Mouse (Mus musculus) thymus, postnatal 14 days (tissue): Measurements from ENCODE around the gene Cdh10.

Source experiments
- DNase-seq: peaks from one replicate; pipeline ENCODE4 v3.0.0; 2021

Gene Cdh10

DNA sequence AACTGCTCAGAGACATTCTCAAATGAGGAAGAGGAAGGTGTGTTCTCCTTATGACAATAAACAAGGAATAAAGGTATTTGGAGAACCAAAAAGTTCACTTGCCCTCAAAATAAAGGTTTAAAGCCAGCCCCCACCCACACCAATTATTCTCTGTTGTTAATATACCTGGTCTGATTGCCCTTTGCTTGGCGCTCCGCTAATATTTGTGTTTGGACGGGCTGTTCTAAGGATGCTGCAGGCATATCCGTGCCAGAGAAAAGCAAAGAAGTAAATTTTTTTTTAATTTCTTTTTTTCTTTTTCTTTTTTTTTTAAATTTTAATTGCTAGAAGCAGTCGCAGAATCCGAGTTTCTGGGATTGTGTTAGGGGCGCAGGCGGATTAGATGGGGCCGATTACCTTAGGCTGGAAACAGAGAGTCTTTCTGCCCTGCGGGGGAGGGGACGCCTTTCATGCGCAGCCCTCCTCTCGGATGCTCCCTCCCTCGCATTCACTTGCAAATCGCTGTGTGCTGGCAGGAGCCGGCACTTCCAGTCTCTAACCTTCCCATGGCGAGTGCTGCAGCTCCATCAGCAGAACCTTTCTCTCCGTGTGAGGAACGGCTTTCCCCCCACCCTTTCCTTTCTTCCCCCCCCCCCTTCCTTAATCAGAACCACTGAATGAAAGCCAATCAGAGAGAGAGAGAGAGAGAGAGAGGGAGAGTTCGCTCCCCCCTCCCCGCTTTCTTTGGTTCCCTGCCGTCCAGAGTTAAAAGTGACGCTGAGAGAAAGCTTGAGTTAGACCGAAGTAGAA is at the start of gene Cdh10:
Gene Cdh10 (plus strand): TSS at position 763 of the 789 bp plus-strand sequence.
- DNase-seq: no peak

DNA sequence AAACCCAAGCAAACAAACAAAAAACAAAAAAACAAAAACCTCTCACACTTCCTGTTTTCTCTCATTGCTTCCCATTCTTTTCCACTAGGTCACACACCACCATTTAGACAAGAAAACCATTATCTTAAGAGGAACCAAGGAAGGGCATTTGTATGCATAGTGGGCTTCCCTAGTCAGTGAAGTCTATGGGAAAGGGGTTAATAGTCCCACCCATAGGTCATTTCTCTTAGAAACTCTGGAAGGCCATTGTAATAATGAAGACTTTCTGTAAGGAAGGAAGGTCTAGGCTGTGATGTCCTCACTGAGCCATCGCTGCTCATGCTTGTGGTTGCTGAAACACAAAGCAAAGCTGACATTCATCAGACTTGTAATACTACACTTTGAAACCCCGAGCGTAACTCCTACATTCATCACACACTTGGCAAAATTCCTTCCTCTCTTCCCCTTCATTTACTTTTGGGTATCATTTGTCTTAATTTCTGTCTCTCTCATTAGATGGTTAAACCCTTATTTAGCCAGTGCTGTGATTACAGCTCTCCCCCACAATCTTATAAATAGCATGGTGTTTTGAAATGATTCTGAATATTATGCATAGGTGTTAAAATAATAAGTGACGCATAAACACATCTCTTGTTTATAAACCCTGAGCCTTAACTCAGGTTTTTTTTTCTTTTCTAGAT is 9.5 kb upstream of the Cdh10 start:
- DNase-seq: no peak

DNA sequence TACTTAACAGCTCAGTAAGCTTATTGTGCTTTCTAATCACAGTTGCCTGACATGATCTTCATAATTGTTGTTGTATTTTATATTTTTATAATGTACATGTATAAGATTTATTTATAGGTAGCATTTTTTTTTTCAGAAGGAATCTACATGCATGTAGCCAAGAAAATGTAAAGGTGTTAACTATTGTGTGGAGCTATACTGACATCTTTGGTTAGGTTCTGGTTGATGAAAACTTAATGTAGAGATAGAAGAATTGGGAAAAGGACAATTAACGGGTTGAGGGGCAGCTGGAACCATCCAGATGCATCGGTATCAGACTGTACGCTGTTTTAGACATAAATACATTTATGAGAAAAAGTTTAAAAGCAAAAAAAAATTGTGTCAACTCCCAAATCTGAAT is 1.0 kb upstream of the Cdh10 start:
- DNase-seq: no peak

DNA sequence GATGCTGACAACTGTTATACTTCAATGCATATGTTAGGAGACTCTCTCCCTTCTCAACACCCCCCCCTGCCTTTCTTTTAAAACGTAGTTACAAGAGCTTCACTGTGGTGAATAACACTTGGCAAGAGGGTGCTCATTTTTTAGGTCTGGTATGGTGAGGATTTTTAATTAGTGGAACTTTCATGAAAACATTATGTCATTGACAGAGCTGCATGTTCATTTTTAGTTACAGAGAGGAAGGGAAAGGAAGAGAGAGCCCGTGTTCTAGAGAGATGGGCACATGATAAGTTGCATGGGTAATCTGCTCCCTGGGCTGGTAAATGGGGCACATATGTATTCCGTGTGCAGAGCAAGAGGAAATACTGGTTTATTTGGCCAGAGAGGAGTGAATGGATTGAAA is 1.5 kb downstream of the Cdh10 start:
- DNase-seq: no peak

DNA sequence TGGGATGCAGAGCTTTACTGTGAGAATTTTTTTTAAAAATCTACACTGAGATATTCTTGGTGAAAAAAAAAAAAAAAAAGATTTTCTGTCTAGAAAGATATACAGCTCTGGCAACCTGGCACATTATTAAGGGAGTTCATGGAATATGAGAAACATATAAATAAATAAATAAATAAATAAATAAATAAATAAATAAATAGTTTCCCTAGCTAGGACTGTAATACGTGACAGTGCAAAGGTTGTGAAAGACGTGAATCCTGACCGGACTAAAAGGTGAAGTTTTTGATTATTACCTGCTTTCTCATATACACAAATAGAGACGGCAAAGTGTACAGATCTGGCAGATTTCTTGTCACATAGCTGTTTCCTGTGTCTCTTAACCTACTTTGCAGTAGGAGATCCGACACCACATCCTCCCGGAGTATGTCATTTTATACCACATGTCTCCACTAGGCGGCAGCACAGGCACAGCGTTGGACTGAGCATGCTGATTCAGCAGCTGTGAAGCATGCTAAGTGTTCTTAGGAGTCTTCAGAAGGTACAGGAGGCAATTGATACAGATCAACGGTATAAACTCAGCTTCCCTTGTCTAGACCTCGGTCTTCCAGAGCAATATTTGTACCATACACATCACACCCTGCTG is 2.5 kb downstream of the Cdh10 start:
- DNase-seq: peak; percentile 77

DNA sequence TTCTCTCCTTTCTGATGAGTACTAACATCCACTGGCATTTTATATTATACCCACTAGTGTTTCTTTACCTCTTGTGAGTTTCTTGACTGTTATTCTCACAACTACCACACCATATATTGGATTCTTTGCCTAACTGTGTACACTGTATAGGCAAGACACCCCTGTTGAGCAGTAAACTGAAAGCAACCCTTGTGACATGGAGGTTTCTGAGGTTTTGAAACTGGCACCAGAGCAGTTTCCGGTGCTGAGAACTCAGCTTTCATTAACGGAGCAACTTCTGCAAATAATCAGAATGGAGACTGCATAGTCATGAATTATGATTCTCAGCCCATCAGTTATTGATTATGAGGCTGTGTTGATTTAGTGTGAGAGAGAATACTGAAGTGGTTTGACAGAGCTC is 4.7 kb downstream of the Cdh10 start:
- no peak for DNase-seq

DNA sequence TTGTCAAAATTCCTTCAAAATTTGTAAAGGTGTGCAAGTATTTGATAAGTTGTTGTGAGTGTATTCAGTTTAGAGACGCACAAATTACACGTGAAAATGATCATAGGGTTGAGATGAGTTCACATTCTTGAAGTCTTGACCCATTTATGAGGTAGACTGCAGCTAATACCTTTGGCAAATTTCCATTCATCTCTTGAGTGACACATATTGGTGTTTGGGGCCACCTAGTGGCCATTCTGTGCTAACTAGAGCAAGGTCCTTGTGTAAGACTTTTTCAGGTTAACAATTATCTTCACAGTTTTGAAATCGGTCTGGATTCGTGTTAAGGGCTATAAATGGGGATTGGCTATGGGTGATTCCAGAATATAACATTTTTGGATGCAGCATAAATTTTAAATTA is 13.5 kb downstream of the Cdh10 start:
- DNase-seq: peak; percentile 19

DNA sequence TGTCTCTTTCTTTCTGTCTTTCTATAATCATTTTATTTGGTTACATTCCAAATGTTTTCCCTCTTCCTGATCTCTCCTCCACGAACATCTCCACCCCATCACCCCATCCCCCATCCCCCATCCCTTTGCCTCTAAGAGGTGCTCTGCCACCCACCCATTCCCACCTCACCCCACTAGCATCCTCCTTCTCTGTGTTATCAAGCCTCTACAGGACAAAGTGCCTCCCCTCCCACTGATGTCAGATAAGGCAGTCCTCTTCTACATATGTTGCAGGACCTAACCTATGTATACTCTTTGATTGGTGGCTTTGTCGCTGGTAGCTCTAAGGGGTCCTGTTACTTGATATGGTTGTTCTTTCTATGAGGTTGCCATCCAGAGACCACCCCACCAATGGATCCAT is 23.0 kb downstream of the Cdh10 start:
- DNase-seq: no peak

DNA sequence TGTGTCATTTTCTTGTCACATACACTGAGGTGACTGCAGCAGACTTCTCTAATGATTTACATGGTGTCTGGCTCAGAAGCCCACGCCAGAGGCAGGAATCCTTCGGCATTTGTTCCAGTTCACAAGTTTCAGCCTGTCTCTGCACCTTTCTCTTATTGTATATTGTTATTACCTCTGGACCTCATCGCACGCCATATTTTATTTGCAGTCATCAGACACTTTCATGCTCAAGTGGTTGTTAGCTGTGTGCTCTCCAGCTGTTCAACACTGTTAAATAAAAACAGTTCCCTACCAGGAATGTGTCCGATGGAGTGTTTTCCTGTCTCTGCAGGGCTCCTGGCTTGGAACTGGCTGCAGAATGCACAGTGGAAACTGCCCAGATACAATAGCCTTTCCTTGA is 26.1 kb downstream of the Cdh10 start:
- no peak for DNase-seq

DNA sequence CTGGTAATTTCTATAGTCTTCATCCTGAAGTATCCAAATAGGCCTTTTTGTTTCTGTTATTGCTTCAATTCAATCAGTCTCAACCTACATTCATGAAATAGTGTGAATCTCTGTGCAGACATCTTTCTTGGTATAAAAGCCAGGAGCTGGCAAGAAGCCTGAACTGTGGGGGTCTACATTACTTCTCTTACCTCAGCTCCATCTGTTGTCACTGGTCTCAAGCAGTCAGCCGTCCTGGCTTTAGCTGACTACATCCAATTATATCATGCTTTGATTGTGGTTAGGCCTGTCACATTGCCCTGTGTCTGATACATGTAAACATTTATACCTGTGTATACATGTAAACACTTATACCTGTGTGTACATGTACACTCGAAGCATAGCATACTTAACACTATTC is 31.8 kb downstream of the Cdh10 start:
- no peak for DNase-seq

DNA sequence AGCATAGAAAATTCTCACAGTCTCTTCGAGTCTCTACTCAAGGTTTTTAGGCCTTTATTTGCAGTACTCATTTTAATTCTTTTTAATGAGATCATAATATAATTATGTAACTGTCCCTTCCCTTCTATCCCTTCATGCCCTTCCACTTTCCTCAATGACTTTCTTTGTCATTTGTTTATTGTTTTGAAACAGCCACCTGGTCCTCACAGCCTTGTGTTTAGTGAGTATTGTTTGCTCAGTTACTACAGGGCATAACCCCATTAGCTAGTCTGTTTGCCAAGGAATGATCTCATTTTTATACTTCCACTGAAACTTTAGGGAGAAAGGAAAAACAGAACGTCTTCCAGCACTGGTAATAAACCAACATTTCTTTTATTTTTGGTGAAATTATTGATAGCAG is 39.4 kb downstream of the Cdh10 start:
- DNase-seq: no peak

DNA sequence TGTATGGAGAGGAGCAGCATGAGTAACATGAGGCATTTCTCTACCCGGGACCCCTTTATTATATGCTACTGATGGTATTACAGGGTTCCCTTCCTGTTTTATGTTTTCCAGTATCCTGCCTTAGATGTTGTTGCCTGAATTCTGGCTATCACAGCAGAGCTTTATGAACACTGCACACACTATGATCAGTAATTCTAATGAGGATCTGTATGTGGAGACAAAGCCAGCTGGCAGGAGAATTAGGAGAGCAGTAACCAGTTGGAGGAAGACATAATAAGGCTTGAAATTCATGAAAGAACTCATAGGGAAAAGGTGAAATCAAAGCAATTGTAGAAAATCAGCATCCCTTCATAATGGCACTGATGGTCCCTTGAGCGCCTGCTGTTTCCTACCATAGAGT is 51.1 kb downstream of the Cdh10 start:
- DNase-seq: no peak

DNA sequence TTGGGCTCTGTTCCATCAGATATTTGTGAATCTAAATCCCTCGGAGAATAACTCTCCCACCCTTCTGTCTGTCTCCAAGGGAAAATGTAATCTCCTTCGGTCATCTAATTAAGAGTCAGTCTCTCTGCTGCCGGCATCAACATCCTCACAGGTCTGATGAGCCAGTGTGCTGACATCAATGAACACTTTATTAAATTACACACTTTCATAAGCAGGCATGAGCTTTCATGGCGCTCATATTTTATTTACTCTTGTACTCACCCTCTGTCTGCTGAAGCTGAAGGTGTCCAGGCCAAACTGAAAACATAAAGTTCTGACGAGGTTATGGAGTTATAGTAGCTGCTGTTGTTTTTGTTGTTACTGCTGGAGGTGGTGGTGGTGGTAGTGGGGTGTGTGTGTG is 62.7 kb downstream of the Cdh10 start:
- no peak for DNase-seq

DNA sequence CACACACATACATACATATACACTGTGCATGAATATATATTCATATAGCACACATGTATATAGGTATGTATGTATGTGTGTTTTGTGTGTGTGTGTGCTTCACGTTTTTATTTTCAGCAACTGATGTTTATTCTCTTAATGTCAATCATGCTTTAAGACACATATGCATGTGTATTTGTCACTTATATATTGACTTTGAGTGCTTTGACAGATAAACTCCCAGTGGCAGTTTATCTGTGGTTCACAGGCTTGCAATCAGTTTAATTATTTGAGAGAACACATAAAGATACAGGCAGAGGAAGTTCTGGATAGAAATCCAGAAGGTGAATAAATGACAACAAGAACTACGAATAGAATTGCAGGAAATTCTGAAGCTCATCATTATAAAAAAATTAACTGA is 67.9 kb downstream of the Cdh10 start:
- no peak for DNase-seq

DNA sequence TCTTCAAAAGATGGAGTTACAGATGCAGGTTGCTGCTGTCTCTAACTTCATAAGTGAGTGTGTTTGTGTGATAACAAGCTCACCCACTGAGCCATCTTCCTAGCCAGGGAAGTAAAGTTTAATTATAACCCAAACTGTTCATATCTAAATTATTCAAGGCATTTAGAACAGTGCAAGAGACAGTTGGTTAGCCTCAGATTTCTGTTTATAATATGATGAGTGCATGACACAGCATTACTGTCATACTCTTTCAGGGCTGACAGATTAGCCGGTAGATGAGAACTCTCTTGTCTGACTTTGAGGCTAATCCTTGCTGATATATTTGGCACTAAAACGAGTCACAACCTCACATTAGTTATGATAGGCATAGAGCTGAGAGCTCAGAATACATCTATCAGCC is 70.2 kb downstream of the Cdh10 start:
- DNase-seq: no peak

DNA sequence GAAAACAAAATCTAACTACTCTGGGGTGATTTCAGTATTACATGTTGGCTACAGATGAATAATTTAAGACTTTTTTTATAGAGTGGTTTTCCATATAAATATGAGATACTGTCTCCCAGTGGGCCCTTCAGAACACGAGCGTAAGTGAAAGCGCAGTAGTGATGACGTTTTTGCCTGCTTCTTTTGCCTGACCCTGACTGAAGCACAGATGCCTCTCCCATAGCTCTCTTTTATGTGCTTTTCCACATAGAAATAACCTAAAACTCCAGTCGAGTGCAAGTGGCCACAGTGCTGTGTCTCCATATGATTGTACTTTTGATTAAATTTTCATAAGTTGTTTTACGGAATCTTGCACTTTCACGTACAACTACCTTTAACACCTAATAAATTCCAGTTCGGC is 71.6 kb downstream of the Cdh10 start:
- no peak for DNase-seq

DNA sequence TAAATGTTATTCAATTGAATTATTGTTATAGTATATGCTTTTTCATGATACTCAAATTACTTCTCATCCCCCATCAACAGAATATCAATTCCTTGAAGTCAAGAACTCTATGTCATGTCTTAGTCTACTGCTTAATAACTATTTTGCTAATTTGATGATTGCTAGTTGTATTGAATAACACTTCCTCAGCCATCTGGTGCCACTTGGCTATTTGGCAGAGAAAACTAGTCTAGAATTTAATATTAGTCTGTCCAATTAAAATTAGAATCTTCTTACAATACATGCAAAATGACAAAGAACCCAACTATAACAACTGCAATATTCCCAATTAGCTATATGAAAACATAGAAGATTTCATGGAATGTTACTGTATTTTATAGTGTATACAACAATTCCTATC is 82.0 kb downstream of the Cdh10 start:
- DNase-seq: no peak

DNA sequence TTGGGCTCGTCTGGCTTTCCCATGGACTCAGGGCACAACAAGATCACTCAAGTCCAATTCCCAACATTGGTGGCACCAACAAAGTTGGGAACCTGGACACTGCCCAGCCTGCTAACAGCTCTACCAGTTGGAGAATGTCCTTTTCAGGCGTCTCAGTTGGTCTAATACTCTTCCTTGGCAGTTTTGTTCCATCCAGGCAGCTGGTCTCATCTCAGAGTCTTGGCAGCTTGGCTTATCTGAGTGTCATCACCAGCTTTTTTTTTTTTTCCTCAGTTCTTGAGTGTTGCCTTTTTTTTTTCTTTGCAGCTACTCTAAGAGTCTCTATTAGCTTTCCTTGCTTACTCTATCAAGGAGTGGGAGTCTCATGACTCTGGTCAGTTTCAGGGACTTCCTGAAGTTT is 85.4 kb downstream of the Cdh10 start:
- no peak for DNase-seq

DNA sequence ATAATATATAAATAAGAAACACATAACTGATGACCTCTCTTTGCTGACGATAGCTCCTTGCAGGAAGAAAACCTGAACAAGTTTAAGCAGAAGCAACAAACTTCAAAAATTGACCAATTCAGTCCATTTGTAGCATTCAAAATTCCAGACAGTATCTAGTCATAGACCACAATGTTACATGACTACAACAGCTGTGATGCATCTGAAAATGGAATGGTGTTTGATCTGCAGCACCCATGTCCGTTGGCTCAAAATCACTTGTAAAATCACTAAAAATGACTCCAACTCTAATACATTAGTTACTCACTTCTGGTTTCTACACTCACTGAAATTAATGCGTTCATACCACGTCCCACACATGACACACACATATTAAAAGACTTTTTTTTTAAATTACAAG is 91.9 kb downstream of the Cdh10 start:
- no peak for DNase-seq

DNA sequence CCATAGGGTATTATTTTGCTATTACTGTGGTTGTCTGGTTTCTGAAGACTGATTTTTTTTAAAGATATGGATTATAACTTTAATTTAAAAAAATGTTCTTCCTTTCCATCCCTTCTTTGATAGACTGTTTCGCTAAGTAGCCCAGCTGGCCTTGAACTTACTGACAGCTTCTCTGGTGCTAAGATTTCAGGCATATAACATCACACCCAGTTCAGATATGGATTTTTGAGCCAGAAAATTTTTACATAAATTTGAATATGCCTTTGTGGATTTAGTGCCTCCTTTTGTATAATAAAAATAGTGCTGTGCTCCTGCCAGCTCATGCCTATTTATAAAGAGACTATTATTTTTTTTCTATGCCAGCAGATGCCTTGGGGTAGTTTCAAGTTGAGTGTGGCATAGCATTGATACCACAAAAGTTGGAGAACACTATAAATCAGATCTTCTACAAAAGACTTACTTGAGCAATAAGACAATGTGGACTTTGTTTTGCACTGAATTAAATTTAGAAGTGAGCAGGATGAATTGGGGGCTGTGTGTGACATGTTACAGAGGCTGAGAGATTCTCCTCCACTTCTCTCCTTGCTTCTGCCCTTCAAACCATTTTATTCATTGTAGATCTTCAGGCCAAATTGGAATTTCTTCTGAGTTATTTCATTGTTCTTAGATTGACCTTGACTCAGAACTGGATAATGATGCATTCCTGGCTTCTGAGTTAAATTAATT is 106.8 kb downstream of the Cdh10 start:
- DNase-seq: no peak

DNA sequence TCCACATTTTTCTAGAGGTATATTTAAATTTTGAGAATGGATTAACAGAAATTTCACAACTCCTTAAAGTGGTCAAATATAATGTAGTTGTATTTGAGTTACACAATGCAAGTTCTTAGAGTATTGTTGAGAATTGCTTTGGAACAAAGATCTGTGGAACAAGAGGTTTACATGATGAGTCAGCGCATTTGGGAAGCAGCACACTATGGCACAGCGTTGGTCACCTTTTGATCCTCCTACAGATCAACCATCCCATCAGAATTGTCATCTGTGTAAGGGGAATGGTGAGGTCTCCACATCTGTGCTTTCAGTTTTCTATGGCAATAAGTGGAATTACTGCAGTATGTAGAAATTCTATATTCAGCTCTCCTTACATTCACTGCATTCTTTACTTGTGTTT is 108.2 kb downstream of the Cdh10 start:
- DNase-seq: no peak

DNA sequence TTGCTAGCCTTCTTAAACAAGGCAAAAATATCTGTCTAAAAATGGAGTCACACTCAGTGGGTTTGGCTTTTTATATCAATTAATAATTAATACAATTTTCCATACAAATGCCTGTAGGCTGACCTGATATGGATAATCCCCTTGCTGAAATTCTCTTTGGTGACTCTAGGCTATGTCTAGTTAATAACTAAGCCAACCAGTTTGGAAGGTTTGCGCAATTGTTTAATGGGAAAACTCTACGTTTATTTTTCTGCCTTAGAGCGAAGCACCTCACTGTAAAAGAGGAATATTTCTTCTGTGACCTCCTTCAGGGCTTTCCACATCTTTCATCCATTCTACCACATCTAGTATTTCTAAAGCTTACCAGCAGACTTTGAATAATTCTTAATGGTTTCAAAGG is 133.5 kb downstream of the Cdh10 start:
- DNase-seq: no peak

DNA sequence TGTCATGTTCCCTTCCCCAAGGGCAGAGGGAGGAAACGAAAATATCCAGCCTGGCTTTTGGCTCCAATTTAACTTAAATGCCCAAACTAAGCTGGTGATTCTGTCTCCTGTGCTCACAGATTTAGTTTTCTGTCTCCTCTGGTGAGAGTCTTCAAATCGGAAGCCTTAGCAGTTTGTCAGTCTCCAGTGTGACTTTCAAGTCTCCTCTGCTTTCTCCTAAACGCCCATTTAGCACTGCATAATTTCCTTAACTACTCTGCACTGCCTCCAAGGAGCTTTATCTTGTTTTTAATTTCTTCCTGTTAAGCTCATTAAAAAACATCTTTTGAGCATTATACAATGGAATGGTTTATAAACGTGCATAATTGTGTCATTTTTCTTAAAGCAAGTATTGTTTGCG is 156.3 kb downstream of the Cdh10 start:
- DNase-seq: no peak

DNA sequence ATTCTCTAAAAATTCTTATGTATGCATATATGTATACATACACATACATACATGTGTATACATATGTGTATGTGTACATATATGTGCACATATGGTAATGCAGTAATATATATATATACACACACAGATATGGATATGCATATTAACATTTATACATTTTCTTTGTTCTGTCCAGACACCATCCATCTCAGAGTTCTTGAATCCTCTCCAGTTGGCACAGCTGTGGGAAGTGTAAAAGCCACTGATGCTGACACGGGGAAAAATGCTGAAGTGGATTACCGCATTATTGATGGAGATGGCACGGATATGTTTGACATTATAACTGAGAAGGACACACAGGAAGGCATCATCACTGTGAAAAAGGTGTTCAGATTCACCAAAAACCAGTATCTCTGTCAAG is 166.1 kb downstream of the Cdh10 start:
- no peak for DNase-seq
